Mouse (Mus musculus): ENCODE measurements around the gene Csk. TPM values are rescaled to one million over a fixed set of nuclear protein-coding genes. Genes with fewer than 3 reads are reported as not detected.

Csk gene
- polyA plus RNA-seq, 1 experiment: 348 TPM

DNA sequence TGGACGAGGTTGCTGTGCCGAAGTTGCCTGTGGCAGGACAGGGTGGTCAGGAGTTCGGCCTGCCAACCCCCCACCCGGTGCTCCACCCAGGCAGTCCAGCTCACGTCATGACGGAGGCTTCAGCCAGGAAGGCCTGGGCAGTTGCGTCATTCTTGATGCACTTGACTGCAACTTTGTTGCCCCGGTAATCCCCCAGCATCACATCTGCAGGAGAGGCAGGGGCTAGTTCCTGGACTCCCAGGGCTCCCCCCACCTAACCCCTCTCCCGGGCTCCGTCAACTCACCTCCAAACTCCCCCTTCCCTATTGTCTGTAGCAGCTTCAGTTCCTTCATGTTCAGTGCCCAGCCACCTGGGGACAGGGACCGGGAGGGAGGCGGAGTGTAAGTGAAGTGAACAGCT lies 24.7 kb downstream of the Csk start:
- no peak for TF ChIP-seq GATA1 (IDR thresholded peaks at IDR 0.05; ENCODE audit: low read length)

DNA sequence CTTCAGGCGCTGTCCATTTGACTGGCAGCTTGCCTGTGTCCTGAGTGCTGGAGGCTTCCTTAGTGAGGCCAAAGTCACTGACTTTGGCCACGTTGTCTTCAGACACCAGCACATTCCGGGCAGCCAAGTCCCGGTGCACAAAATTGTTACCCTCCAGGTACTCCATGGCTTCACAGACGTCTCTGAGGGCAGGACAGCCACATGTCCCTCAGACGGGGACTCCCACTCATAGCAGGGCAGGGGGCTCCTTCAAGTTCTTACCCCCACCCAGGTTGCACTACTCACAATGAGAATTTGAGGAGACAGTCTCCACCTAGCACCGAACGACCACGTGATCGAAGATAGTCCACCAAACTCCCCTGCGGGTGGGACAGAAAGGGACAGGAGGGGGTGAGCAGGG lies 25.5 kb downstream of the Csk start:
- TF ChIP-seq GATA1 (IDR thresholded peaks at IDR 0.05; ENCODE audit: low read length): no peak

DNA sequence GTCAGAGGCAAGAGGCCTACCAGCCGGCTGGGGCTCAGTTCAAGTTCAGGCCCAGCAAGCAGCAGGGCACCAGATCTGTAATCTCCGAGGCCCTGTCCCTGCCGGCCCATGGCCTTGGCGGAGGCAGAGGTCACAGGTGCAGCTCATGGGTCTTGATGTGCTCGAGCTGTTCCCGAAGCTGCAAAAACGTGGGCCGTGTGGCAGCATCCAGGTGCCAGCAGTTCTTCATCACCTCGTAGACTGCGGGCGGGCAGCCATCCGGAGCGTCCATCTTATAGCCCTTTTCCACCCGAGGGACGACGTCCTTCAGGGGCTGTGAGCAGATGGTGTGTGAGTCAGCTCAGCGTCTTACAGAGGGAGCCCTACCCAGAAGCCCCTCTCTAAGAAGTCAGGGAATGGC lies 26.2 kb downstream of the Csk start:
- no peak for TF ChIP-seq GATA1 (IDR thresholded peaks at IDR 0.05; ENCODE audit: low read length)

DNA sequence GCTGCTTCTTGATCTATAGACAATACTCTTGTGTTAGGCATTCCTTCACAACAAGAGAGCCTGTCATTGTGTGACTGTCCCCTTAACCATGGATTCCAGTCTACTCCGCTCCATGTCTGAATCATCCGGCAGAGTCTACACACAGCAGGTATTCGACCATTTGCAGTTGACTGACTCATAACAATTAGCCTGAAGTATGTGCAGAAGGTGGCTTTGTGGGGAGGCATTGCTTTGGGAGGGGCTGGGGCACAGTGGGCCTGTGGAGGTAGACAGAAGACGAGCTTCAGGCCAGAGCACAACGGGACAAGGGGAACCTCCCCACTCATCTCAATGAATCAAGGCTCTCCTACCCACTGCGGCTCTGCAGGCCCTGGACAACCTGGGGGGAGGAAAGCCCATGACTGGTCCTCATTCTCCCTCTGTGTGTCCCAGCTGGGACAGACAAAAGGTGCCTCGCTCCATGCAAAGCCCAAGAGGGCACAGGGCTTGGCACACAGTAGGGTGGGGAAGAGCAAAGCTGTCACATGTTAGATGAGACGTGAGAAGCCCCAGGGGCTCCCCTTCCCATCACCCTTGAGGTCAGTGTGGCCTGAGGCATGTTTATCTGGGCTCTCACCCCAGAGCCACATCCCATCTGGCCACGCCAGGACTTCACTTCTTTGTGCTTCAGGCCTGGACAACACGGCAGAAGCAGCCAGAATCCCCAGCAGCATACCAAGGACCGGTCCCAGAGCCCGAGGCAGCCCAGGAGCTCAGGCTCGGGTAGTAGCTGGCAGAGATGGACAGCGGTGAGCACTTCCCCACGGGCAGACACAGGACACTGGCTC lies 27.5 kb downstream of the Csk start:
- no peak for TF ChIP-seq GATA1 (IDR thresholded peaks at IDR 0.05; ENCODE audit: low read length)

DNA sequence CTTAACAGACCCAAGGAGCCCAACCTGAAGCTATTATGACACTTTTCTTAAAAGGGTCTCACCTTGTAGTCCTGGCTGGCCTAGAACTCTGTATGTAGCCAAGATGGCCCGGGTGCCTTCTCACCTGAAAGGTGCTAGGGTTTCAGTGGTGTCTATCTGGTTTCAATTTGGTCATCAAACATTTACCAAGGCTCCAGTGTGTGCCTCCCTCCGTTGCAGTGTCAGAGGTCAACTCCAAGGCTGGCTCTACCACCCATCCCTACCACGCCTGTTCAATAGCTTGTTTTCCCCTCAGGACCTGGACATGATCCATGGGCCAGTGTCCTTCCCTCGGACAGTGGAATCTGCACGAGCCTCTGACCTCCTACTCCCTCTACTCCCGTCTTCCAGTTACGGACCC lies 29.1 kb downstream of the Csk start:
- no peak for TF ChIP-seq GATA1 (IDR thresholded peaks at IDR 0.05; ENCODE audit: low read length)

DNA sequence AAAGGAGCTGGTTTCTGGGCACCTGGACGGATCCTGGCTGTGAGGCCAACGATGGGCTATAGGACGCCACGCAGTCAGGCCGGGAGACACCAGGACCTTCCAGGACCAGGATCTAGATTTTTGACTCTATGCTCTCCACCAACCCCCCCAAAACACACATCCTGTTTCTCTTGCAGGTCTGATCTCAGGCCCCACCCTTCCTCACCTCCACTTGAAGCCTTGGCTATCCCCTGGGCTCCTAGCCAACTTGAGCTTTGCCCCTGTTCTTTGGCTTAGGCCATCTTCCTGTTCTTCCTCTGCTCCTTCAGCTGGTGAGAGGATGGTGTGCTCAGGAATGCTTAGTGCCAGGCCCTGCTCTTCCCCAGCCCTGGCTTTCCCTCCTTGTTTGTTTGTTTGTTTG lies 32.8 kb downstream of the Csk start, which contains the start of gene Lman1l:
Gene Lman1l, minus strand, starts transcription at position 101 of the 400 bp plus-strand sequence.
- TF ChIP-seq GATA1 (IDR thresholded peaks at IDR 0.05; ENCODE audit: low read length): no peak

DNA sequence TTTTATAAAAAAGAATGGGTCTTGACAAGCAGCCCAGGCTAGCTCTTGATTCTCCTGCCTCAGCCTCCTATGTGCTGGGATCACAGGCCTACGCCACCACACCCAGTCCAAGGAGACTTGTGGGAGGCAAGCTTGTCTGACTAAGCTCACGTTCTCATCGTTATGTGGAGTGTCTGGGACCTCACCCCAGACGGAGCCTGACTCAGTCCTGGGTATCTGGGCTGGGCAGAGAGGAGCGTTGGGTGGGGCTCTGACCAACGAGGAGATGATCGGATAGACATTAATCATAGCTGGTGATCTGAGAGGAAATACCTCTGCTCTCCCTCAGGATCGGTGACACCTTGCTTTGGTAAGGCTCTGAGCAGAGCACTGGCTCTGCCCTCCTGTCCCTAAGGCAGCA lies 34.6 kb downstream of the Csk start:
- no peak for TF ChIP-seq GATA1 (IDR thresholded peaks at IDR 0.05; ENCODE audit: low read length)

DNA sequence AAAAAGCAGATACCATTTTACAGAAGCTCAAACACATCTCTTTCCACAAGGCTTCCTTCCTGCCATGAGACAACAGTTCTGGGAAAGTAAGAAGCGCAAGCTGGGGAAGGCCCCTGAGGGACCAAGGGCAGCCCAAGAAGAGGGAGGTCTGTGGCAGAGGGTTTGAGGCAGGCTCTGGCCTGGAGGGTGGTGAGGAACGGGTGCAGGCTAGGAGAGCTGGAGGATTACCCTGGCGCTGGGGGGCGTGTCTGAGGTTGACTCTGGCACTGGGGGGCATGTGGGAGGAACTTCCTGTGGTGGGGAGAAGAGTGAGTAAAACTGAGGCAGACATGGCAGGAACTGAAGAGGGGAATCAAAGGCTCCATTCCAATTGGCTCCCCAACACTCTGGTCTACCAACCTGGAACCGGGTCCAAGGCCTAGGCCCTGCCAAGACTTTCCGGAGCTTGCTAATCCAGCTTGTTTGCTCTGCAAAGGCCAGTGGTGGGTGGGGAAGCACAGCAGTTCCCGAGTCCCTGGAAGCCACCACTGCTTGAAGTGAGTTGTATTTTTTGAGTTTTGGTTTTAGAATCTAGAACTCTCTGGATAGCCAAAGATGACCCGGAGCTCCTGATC lies 35.8 kb downstream of the Csk start:
- no peak for TF ChIP-seq GATA1 (IDR thresholded peaks at IDR 0.05; ENCODE audit: low read length)

DNA sequence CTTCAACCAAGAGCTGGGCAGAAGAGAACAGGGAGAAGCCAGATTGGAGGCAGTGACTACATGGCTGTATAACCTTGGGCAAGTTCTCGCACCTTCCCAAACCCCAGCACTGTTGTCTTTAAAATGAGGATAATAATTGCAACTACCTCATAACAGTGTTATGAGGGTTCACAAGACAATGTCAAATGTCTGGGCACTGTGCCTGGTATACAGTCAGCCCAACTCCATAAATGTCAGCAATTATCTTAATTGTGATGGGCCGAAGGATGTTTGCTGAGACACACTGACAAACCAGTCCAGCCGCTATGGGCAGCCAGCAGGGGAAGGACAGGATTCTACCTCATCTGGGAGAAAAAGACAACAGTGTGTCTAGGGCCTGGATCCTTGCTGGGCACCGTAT lies 38.6 kb downstream of the Csk start:
- TF ChIP-seq GATA1 (IDR thresholded peaks at IDR 0.05; ENCODE audit: low read length): no peak

DNA sequence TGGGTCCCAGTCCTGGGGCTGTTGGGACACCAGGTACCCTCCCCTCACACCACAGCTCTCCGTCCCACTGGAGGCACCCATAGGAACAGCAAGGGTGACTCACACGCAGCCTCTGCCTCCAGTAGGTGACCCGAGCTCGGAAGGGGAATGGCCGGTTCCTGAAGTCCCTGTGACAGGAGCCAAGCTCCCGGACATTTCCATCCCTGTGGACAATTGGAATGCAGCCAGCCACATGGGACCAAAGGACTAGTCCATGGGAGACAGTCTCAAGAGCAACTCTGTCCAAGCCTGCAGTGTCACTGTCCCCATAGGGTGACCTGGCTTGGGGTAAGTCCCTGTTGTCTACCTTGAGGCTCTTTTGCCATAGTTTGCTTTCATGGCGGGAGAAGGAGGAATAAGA lies 39.5 kb downstream of the Csk start:
- TF ChIP-seq GATA1 (IDR thresholded peaks at IDR 0.05; ENCODE audit: low read length): no peak

DNA sequence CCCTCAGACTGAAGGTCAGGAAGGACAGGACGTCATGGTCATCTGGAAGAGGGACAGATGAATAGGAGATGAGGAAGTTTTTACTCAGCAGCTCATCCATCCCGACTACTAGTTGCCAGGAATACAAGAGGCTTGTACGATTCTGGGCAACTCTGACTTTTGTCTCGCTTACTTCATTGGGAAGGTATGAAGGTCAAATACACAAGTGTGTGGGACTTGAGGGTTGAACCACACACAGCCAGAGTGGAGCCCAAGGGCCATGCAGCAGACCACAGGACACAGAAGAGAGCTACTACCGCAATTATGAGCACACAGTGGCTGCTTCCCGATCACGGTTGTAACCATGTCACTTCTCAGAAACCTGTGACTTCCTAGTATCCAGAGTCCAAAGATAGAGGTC lies 40.8 kb downstream of the Csk start:
- no peak for TF ChIP-seq GATA1 (IDR thresholded peaks at IDR 0.05; ENCODE audit: low read length)

DNA sequence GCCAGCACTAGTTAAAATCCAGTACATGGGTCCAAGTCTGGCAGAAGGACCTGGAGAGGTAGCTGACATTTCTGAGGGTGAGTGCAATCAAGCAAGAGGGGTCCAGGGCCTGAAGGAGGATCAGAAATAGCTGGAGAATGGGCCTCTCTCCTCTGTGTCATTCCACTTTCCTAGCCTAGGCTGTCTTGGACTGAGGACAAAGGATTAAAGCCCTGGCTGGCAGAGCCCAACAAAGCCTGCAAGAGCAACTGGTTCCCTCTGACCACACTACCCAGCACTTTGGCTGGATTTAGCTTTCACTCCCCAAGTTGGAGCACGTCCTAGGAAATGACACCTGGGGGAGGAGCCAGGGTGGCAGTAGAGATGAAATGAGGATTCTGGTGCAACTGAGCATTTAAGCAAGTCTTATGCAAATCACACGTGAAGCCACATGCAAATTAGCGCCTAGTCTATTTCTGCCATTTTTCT lies 43.0 kb downstream of the Csk start:
- no peak for TF ChIP-seq GATA1 (IDR thresholded peaks at IDR 0.05; ENCODE audit: low read length)

DNA sequence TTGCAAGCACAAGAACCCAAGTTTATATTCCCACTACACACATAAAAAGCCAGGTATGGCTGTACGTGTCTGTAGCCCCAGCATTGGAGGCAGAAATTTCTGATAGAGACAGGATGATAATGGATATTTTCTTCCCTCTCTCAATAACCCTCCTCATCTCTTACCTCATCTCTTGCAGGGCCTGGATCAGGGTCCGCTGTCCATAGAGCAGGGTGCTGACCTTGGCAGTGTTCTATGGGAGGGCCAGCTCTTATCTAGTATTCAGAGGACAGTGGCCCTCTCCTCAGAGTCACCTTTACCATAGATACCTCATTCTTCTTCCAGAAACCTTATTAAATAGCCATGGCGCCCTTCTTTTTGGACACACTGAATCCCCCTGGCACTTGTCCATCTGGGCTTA lies 43.6 kb downstream of the Csk start:
- TF ChIP-seq GATA1 (IDR thresholded peaks at IDR 0.05; ENCODE audit: low read length): no peak

DNA sequence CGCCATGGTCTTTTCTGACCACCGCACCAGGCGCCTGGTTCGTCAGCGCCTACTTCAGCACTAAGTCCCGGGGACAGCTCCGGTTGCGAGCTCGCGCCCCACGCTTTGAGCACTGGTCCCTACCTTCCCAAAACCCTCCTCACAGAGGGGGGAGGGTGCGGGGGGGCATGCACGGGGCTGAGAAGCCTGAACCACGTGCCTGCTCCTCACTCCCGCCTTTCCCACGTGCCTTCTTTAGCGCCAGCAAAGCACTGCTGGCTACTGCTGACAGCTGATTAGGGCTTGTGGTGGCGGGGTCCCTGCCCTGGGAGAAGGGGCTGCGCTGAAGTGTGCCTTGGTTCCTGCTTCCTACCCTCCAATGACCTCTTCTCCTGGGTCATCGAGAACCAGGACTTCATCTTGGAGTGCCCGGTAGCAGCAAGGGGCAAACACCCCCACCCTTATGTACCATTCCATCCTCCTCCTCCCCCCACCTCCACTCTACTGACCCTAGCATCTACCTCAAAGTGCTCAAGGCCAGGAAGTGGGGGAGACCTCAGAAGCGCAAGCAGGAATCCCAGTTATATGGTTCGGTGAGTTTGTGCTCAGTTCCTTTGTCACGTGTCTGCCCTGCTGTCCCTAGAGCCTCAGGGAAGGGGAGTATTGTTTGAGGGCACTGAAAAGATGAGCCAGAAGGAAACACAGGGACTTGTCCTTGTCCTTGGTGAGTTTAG lies 47.1 kb downstream of the Csk start, which contains the start of gene Cplx3:
Gene Cplx3, minus strand, starts transcription at position 143 of the 713 bp plus-strand sequence.
- no peak for TF ChIP-seq GATA1 (IDR thresholded peaks at IDR 0.05; ENCODE audit: low read length)

DNA sequence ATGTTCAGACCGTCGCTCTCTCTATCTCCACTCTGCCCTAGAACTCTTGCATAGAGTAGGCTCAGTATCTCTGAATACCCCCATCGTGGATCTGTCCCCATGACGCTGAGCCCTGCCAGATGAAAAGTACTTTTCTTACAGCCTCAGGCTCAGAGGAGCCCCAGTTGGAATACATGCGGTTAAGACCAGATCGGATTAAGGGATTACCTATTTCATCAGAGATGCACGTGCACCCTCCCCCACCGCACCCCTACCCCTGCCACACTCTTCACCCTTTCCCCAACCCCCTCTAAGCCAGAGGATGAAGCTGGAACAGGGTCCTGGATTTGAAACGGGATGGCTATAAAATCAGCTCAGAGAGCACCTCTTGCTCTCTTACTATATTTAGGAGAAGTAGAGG lies 47.9 kb downstream of the Csk start:
- TF ChIP-seq GATA1 (IDR thresholded peaks at IDR 0.05; ENCODE audit: low read length): no peak

DNA sequence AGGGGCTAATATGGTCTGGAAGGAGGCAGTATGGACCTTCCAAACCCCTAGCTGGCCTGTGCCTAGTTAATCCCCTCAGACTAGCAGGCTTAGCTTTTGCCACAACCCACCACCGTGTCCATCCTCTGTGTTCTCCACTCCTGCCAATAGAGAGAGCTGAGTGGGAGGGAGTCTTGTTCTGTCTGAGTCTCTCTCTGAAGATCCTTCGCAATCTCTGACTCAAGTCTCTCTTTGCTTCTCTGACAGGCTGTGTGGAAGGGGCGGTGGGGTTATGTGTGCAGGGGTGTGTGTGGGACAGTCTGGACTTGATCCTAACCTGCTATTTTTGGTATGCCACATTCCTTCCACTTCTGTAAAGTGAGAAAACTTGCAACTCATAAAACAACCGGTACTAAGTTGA lies 48.6 kb downstream of the Csk start:
- no peak for TF ChIP-seq GATA1 (IDR thresholded peaks at IDR 0.05; ENCODE audit: low read length)
